Mouse (Mus musculus) midbrain, embryonic 16.5 days (tissue): ENCODE results near the gene Tnfaip8l1. TPM values are rescaled to one million over a fixed set of nuclear protein-coding genes. Genes with fewer than 3 reads are reported as not detected.
A peak's percentile ranks its signal among the peaks of the same experiment; 100 is the strongest.

Experiments used
- ATAC-seq: fragments of 200-750 bp; cut with Nextera tagmentation; 2 replicates; pipeline ENCODE4 v1.8.0; 2017; ENCODE audit warnings: moderate TSS enrichment
- H3K27ac ChIP-seq: fragments of 300-500 bp; sonication (generic); 2 replicates; pipeline ENCODE4 v1.5.1; 2014; ENCODE audit warnings: mild to moderate bottlenecking, low read length, mixed read lengths
- H3K27me3 ChIP-seq: fragments of 300-500 bp; sonication (generic); 2 replicates; pipeline ENCODE4 v1.6.1; 2014; ENCODE audit warnings: low read depth, low read length, mixed read lengths; ENCODE audit not compliant: control insufficient read depth, insufficient read depth
- H3K36me3 ChIP-seq: fragments of 300-500 bp; sonication (generic); 2 replicates; pipeline ENCODE4 v1.6.1; 2014; ENCODE audit warnings: mild to moderate bottlenecking, low read length, moderate library complexity, mixed read lengths; ENCODE audit not compliant: control insufficient read depth, insufficient read depth
- H3K4me1 ChIP-seq: fragments of 300-500 bp; sonication (generic); 2 replicates; pipeline ENCODE4 v1.6.1; 2014; ENCODE audit warnings: mild to moderate bottlenecking, low read length, mixed read lengths; ENCODE audit not compliant: control insufficient read depth, insufficient read depth
- H3K4me2 ChIP-seq: fragments of 300-500 bp; sonication (generic); 2 replicates; pipeline ENCODE4 v1.6.1; 2014; ENCODE audit warnings: mild to moderate bottlenecking, low read length, mixed read lengths
- H3K4me3 ChIP-seq: fragments of 300-500 bp; sonication (generic); 2 replicates; pipeline ENCODE4 v1.5.1; 2014; ENCODE audit warnings: low read depth, mild to moderate bottlenecking, low read length, moderate library complexity, mixed read lengths
- H3K9ac ChIP-seq: fragments of 300-500 bp; sonication (generic); 2 replicates; pipeline ENCODE4 v1.6.1; 2014; ENCODE audit warnings: low read depth, low read length, mixed read lengths
- H3K9me3 ChIP-seq: fragments of 300-500 bp; sonication (generic); replicated peaks from 2 replicates; pipeline ENCODE4 v1.6.1; 2014; ENCODE audit warnings: mild to moderate bottlenecking, low read length, mixed read lengths; ENCODE audit not compliant: control insufficient read depth, poor library complexity, severe bottlenecking
- WGBS: fragments of 180-500 bp; shearing (Covaris S2); extraction: QIAGEN DNeasy Blood & Tissue Kit; methylation state at CpG from one replicate; pipeline ENCODE4 v1.1.7; 2014; 5-methylcytosine and 5-hydroxymethylcytosine counted together
- microRNA-seq: library from miRNA; unstranded; fragments of <30 nt; microRNA quantifications from one replicate; pipeline ENCODE4, GENCODE M21; 2017
- polyA plus RNA-seq: library from polyadenylated mRNA; unstranded; fragments of >200 nt; fragmentation: Nextera tagmentation; extraction: Ambion mirVana; gene quantifications from 2 replicates; pipeline ENCODE4 v1.2.1, GENCODE M21; 2015

The Tnfaip8l1 gene
- polyA plus RNA-seq, 1 experiment from 2014 or later: 10.8 TPM

DNA sequence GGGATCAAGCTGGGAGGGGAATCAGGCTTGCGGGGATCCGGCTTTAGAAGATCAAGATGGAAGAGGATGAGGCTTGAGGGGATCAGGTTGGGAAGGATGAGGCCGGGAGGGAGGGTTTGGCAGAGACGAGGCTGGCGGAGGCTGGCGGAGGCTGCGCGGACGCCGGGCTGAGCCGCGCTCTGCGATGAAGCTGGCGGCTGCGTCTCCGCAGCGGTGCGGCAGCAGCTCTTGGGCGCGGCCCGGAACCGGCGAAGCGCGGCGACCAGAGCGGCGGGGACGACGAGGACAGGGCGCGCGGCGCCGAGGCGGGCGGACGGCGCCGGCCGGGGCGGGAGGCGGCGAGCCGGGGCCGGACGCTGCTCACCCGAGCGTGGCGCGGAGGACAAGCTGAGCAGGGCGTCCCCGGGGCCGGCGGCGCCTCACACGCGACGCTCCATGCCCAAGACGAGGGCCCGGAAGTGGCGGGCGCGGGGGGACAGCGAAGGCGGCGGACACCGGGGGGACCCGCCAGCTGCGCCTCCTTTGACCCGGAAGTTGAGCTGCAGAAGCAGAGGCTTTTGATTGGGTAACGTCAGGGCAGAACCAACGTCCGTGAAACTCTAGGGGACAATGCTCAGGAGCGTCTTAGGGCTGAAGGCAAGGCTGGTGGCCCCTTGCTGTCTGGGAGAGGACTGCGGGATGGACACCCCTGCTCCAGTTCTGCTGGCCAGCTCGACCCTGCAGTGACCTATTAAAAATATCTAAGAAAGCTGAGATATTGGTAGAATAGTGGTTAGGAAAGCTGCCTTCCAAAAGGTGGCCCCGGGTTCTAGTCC lies 56.3 kb downstream of the Tnfaip8l1 start, which contains the start of gene Dpp9:
Gene Dpp9 (minus strand): TSS at position 529 of the 815 bp plus-strand sequence.
- H3K27me3 ChIP-seq: no peaks in the 10 kb centered on the region
- peak within 1 kb of the TSS; percentile 90 for H3K27ac ChIP-seq
- under 1% methylated on average over 66 of the region's 78 CpGs for WGBS
- H3K9me3 ChIP-seq: no peaks in the 10 kb centered on the region
- peaks cover 25% of the 10 kb centered on the region for H3K4me1 ChIP-seq
- no peaks in the 10 kb centered on the region for H3K36me3 ChIP-seq
- peak; percentile 99 for ATAC-seq
- H3K4me2 ChIP-seq: peak within 1 kb of the TSS; percentile 80
- peak within 1 kb of the TSS; percentile 95 for H3K9ac ChIP-seq
- peak within 1 kb of the TSS; percentile 84 for H3K4me3 ChIP-seq

DNA sequence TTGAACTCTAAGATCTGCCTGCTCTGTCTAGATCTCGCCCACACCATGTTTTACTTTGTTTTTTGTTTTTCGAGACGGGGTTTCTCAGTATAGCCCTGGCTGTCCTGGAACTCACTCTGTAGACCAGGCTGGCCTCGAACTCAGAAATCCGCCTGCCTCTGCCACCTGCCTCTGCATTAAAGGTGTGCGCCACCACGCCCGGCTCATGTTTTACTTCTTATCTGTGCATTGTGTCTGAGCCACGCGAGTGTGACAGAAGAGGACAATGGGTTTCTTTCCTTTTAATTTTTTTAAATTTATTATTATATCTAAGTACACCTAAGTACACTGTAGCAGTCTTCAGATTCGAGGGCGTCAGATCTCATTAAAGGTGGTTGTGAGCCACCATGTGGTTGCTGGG lies 57.0 kb downstream of the Tnfaip8l1 start:
- Histone ChIP-seq H3K4me2 (peak overlapping the region; percentile 80), H3K4me1 (peaks cover 25% of the 10 kb centered on the region), H3K36me3 (no peaks in the 10 kb centered on the region), H3K27ac (peak overlapping the region; percentile 90), H3K9ac (peak overlapping the region; percentile 95), H3K27me3 (no peaks in the 10 kb centered on the region), H3K9me3 (no peaks in the 10 kb centered on the region), H3K4me3 (peak overlapping the region; percentile 84)
- WGBS: 44% methylated on average over 12 of the region's 12 CpGs
- ATAC-seq: no peak

DNA sequence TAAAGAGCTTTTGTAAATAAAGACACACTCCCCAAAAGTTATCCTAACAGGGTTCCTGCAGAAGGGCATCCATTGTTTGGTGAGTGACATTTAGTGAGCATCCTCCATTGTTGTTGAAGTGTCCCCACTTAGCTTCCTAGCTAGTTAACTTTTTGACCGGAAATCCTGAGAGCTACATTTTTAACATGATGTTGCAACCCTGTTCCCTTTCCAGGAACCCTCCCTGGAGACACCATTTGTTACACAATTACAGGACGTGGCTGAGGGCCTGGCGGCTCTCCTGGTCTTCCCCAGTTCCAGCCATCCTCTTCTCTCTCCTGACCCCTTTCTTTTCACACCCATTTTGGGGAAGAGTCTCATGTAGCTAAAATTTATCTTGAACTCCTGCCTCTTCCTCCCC lies 57.5 kb downstream of the Tnfaip8l1 start:
- Histone ChIP-seq H3K27me3 (no peaks in the 10 kb centered on the region), H3K4me3 (no peak overlapping the region), H3K27ac (no peak overlapping the region), H3K4me2 (peak overlapping the region; percentile 80; the same call in 1 of the 2 replicates), H3K9me3 (no peaks in the 10 kb centered on the region), H3K9ac (no peak overlapping the region), H3K36me3 (no peaks in the 10 kb centered on the region), H3K4me1 (peaks cover 25% of the 10 kb centered on the region)
- no peak for ATAC-seq
- 71% methylated on average over 3 of the region's 3 CpGs for WGBS

Small RNAs within 50 kb of the gene (microRNA-seq; reads per million reads assigned to microRNA genes)
- gene Gm44397: not detected

Other genes with a start within 250 kb of the Tnfaip8l1 start
- 10.1 and 11.2 TPM in 2 replicates for gene Zfp119b, start 213.0 kb upstream of the Tnfaip8l1 start, polyA plus RNA-seq
- gene Ebi3, start 209.8 kb upstream of the Tnfaip8l1 start, polyA plus RNA-seq: 6.0 and 7.1 TPM in 2 replicates
- gene Yju2, start 203.4 kb upstream of the Tnfaip8l1 start, polyA plus RNA-seq: 21.2 and 24.6 TPM in 2 replicates
- gene Shd, start 192.0 kb upstream of the Tnfaip8l1 start, polyA plus RNA-seq: 185 and 187 TPM in 2 replicates
- 200 and 218 TPM in 2 replicates for gene Fsd1, start 176.0 kb upstream of the Tnfaip8l1 start, polyA plus RNA-seq
- 6.4 and 7.6 TPM in 2 replicates for gene Stap2, start 156.9 kb upstream of the Tnfaip8l1 start, polyA plus RNA-seq
- gene Mpnd, start 156.8 kb upstream of the Tnfaip8l1 start, polyA plus RNA-seq: 115 and 117 TPM in 2 replicates
- gene Sh3gl1, start 125.8 kb upstream of the Tnfaip8l1 start, polyA plus RNA-seq: 102 and 108 TPM in 2 replicates
- 3.6 and 5.0 TPM in 2 replicates for gene Chaf1a, start 122.0 kb upstream of the Tnfaip8l1 start, polyA plus RNA-seq
- 84.0 and 88.5 TPM in 2 replicates for gene Ubxn6, start 87.4 kb upstream of the Tnfaip8l1 start, polyA plus RNA-seq
- gene Hdgfl2, start 82.8 kb upstream of the Tnfaip8l1 start, polyA plus RNA-seq: 140 and 148 TPM in 2 replicates
- gene Plin4, start 52.7 kb upstream of the Tnfaip8l1 start, polyA plus RNA-seq: 0.05 and 0.15 TPM in 2 replicates
- 1.2 and 2.8 TPM in 2 replicates for gene Plin5, start 44.9 kb upstream of the Tnfaip8l1 start, polyA plus RNA-seq
- gene Lrg1, start 40.5 kb upstream of the Tnfaip8l1 start, polyA plus RNA-seq: 0.25 and 0.30 TPM in 2 replicates
- 13.2 and 14.4 TPM in 2 replicates for gene Sema6b, start 22.1 kb upstream of the Tnfaip8l1 start, polyA plus RNA-seq
- 65.7 and 71.5 TPM in 2 replicates for gene Mydgf, start 21.4 kb downstream of the Tnfaip8l1 start, polyA plus RNA-seq
- 24.2 and 25.4 TPM in 2 replicates for gene Dpp9, start 56.4 kb downstream of the Tnfaip8l1 start, polyA plus RNA-seq
- 15.5 and 18.2 TPM in 2 replicates for gene Fem1a, start 94.3 kb downstream of the Tnfaip8l1 start, polyA plus RNA-seq
- 1.3 TPM in 2 replicates for gene Ticam1, start 114.3 kb downstream of the Tnfaip8l1 start, polyA plus RNA-seq
- gene Plin3, start 130.4 kb downstream of the Tnfaip8l1 start, polyA plus RNA-seq: 10.7 and 12.3 TPM in 2 replicates
- gene Arrdc5, start 137.8 kb downstream of the Tnfaip8l1 start, polyA plus RNA-seq: not detected in 2 replicates
- 11.6 and 15.6 TPM in 2 replicates for gene Uhrf1, start 140.8 kb downstream of the Tnfaip8l1 start, polyA plus RNA-seq
- gene Kdm4b, start 163.6 kb downstream of the Tnfaip8l1 start, polyA plus RNA-seq: 63.7 and 75.3 TPM in 2 replicates